Mouse (Mus musculus) erythroblast, embryonic 14.5 days (primary cell): Measurements from ENCODE around the gene Tcf7l1. TPM values are rescaled to one million over a fixed set of nuclear protein-coding genes. Genes with fewer than 3 reads are reported as not detected.
"Not testable (repeated sequence)": the region's sequence is repeated elsewhere in the genome, so short reads cannot be mapped to it uniquely, and the experiment has no call there.

Experiments
- H3K27me3 ChIP-seq: 2 replicates; pipeline ENCODE4 v1.6.1; 2012; ENCODE audit warnings: inconsistent platforms; ENCODE audit not compliant: control insufficient read depth
- H3K36me3 ChIP-seq: 2 replicates; pipeline ENCODE4 v1.6.1; 2012; ENCODE audit warnings: mild to moderate bottlenecking, inconsistent platforms; ENCODE audit not compliant: control insufficient read depth
- H3K4me1 ChIP-seq: 2 replicates; pipeline ENCODE4 v1.6.1; 2012; ENCODE audit warnings: inconsistent platforms; ENCODE audit not compliant: control insufficient read depth
- H3K4me3 ChIP-seq: replicated peaks from 2 replicates; pipeline ENCODE3; 2012; ENCODE audit warnings: moderate library complexity, mild to moderate bottlenecking, inconsistent platforms
- H3K9me3 ChIP-seq: 2 replicates; pipeline ENCODE4 v1.6.1; 2012; ENCODE audit warnings: low read length, inconsistent platforms, mixed read lengths; ENCODE audit not compliant: control insufficient read depth
- GATA1 ChIP-seq: IDR thresholded peaks from 2 replicates; pipeline ENCODE4 v1.6.1; 2012; ENCODE audit warnings: low read length, inconsistent platforms, mixed read lengths
- TAL1 ChIP-seq: IDR thresholded peaks from 3 replicates; pipeline ENCODE4 v1.6.1; 2012; ENCODE audit warnings: low read length, inconsistent platforms, mixed read lengths
- polyA plus RNA-seq: library from polyadenylated mRNA; stranded (reverse); fragments of >175 nt; gene quantifications from 2 replicates; pipeline ENCODE4 v1.2.3, GENCODE M21; 2012

Tcf7l1 gene
- polyA plus RNA-seq, result 0.05 and 0.10 TPM in 2 replicates

GRCm38 (mm10) chr6:72788892-72789699, at the start of gene Tcf7l1:
Gene Tcf7l1 (minus strand): TSS chr6:72789254.
- Histone ChIP-seq H3K4me1 (peaks cover 7% of the 10 kb centered on the region), H3K36me3 (no peaks in the 10 kb centered on the region; the same call in 1 of the 2 replicates), H3K27me3 (peaks cover 48% of the 10 kb centered on the region), H3K9me3 (no peaks in the 10 kb centered on the region; the same call in 1 of the 2 replicates), H3K4me3 (peak within 1 kb of the TSS; percentile 57)
- TF ChIP-seq GATA1, result no peak
- TF ChIP-seq TAL1, result no peak

GRCm38 (mm10) chr6:72837756-72838155, 48.7 kb upstream of the Tcf7l1 start:
- Histone ChIP-seq H3K4me1 (no peaks in the 10 kb centered on the region), H3K9me3 (no peaks in the 10 kb centered on the region), H3K4me3 (no peak overlapping the region), H3K27me3 (no peaks in the 10 kb centered on the region), H3K36me3 (peaks cover 31% of the 10 kb centered on the region)
- TF ChIP-seq TAL1 (no peak), GATA1 (no peak)

GRCm38 (mm10) chr6:72834518-72834917, 45.5 kb upstream of the Tcf7l1 start:
- H3K4me3 ChIP-seq, result no peak overlapping the region
- H3K4me1 ChIP-seq, result no peaks in the 10 kb centered on the region
- H3K27me3 ChIP-seq, result no peaks in the 10 kb centered on the region
- no peak for TF ChIP-seq GATA1
- no peak for TF ChIP-seq TAL1
- H3K36me3 ChIP-seq, result peaks cover 4% of the 10 kb centered on the region
- H3K9me3 ChIP-seq, result no peaks in the 10 kb centered on the region

GRCm38 (mm10) chr6:72831858-72832257, 42.8 kb upstream of the Tcf7l1 start:
- 0 out of 2 replicates have a peak, but pooled peaks cover under 1% of the 10 kb centered on the region for H3K27me3 ChIP-seq
- peaks cover 2% of the 10 kb centered on the region; the same call in 1 of the 2 replicates for H3K9me3 ChIP-seq
- H3K4me3 ChIP-seq, result no peak overlapping the region
- no peaks in the 10 kb centered on the region for H3K36me3 ChIP-seq
- H3K4me1 ChIP-seq, result no peaks in the 10 kb centered on the region
- TF ChIP-seq GATA1 (no peak), TAL1 (no peak)

- Histone ChIP-seq H3K36me3 (no peaks in the 10 kb centered on the region), H3K27me3 (peaks cover 5% of the 10 kb centered on the region), H3K4me3 (no peak overlapping the region), H3K9me3 (peaks cover 2% of the 10 kb centered on the region; the same call in 1 of the 2 replicates), H3K4me1 (no peaks in the 10 kb centered on the region)
- TF ChIP-seq GATA1 (no peak), TAL1 (no peak)
Observed at GRCm38 (mm10) chr6:72831276-72831675, 42.2 kb upstream of the Tcf7l1 start.

GRCm38 (mm10) chr6:72828857-72829256, 39.8 kb upstream of the Tcf7l1 start:
- Histone ChIP-seq H3K9me3 (peaks cover 2% of the 10 kb centered on the region; the same call in 1 of the 2 replicates), H3K36me3 (no peaks in the 10 kb centered on the region), H3K27me3 (peaks cover 19% of the 10 kb centered on the region), H3K4me1 (no peaks in the 10 kb centered on the region), H3K4me3 (no peak overlapping the region)
- no peak for TF ChIP-seq TAL1

GRCm38 (mm10) chr6:72828037-72828436, 39.0 kb upstream of the Tcf7l1 start:
- H3K4me1 ChIP-seq, H3K4me3 ChIP-seq, H3K9me3 ChIP-seq, H3K36me3 ChIP-seq: not testable (repeated sequence)
- H3K27me3 ChIP-seq, result peaks cover 19% of the 10 kb centered on the region

GRCm38 (mm10) chr6:72825762-72826161, 36.7 kb upstream of the Tcf7l1 start:
- Histone ChIP-seq H3K9me3 (peaks cover 2% of the 10 kb centered on the region; the same call in 1 of the 2 replicates), H3K4me1 (no peaks in the 10 kb centered on the region), H3K27me3 (peaks cover 19% of the 10 kb centered on the region), H3K36me3 (no peaks in the 10 kb centered on the region), H3K4me3 (no peak overlapping the region)
- TF ChIP-seq GATA1 (no peak), TAL1 (no peak)

- peaks cover 19% of the 10 kb centered on the region for H3K27me3 ChIP-seq
- no peaks in the 10 kb centered on the region for H3K4me1 ChIP-seq
- H3K4me3 ChIP-seq, result no peak overlapping the region
- H3K36me3 ChIP-seq, result no peaks in the 10 kb centered on the region
- TF ChIP-seq GATA1, result no peak
- no peak for TF ChIP-seq TAL1
- H3K9me3 ChIP-seq, result peaks cover 2% of the 10 kb centered on the region; the same call in 1 of the 2 replicates
Observed at GRCm38 (mm10) chr6:72824971-72825737, 36.1 kb upstream of the Tcf7l1 start.
